Mouse (Mus musculus) cerebral cortex, adult 2 months (tissue): ENCODE data around the gene Lyrm7.

ENCODE experiments used
- WGBS: fragments of 180-500 bp; shearing (Covaris S2); methylation state at CpG from one replicate; pipeline ENCODE4 v1.1.7; 2018; 5-methylcytosine and 5-hydroxymethylcytosine counted together

Gene Lyrm7

DNA sequence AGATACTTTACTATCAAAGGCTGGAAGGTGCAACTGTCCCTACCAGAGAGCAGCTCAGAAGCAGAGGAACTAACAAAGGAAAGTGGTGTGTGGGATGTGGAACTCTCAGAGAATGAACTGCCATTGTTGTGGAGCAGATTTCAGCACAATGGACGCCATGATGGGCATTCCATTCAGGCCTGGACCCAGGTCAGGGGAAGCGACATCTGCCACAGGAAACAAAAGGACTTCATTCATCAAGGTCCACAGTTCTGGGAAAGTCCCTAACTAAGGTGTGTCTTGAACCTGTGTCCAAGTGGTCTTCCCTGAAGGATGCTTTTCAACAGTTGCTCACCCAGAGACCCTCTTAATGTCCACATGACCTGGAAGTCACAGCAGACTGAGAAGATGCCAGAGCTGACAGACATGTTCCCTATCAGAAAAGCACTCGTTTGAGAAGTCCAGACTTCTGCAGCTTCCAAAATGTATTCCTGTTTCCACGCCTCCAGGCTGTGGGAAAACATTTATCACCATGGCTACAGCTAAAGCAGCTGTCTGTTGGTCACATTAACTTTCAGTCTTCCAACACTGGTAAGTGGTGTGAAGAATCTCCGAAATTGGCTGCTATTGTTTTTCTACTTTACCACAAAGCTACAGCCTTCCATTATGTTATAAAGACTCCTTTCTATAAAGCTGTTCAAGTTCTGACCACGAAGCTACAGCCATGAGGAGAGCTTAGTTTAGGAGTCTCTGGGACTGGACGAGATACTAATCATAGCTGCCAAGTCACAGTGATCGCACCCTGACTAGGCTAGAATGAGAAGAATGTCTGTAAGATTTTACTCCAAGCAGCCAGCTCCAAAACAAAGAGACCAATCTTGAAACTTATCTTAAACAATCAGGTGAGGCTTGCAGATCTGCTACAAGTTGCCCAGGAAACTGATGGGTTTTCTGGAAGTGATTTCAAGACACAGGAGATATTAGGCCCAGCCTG lies 15.0 kb downstream of the Lyrm7 start:
- 38% methylated on average over 8 of the region's 8 CpGs for WGBS

DNA sequence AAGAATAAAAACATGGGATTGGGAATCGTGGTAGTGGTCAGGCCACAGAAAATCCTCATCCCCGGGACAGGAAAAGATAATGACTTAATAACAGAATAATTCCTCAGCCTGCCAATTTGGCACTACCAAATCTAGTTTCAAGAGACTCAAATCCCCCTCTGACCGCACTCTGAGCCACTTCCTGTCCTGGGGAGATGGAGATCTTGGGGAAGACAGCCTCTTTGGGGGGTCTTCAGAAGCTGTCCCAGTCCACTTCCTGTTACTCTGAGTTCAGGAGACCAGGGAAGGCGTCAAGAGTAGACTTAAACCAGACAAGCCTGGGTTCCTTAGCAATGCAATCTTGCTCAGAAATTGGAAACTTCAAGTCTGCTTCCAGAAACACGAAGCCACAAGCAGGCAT lies 15.8 kb downstream of the Lyrm7 start:
- 76% methylated on average over 5 of the region's 5 CpGs for WGBS

DNA sequence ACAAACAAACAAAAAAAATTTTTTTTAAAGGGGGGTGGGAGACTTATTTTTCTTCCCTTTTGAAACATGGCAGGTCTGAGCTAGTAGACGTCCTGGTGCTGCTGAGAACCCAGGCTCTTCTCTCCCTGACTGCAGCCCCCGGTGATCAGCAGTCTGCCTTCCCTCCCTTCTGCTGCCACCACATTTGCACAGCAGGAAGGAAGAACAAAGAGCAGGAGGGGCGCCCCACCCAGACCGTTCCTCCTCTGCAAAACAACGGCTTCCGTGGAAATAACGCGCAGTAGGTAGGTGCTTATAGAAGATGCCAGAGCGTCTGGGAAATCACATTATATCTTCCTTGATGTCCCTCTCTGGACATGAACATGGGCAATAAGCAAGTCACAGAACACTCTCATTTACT lies 16.3 kb downstream of the Lyrm7 start:
- 68% methylated on average over 9 of the region's 9 CpGs for WGBS

DNA sequence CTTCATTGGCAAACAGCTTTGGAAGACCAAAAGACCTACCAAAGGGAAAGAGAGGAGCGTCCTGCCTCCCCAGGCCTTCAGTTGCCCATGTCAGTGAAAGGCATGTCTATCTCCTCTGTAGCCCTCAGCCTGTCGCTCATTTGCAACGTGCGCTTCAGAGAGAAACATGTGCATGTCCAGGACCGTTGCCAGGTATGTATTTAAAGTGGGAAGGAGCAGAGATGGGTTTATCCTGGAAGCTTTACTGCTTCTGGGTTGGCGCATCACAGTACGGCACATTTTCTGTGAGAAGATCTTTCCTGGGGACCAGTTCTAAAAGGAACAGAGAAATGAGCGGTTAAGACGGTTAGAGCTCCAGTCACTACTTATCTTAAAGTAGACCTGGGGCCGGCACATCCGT lies 19.8 kb downstream of the Lyrm7 start:
- 68% methylated on average over 11 of the region's 11 CpGs for WGBS

DNA sequence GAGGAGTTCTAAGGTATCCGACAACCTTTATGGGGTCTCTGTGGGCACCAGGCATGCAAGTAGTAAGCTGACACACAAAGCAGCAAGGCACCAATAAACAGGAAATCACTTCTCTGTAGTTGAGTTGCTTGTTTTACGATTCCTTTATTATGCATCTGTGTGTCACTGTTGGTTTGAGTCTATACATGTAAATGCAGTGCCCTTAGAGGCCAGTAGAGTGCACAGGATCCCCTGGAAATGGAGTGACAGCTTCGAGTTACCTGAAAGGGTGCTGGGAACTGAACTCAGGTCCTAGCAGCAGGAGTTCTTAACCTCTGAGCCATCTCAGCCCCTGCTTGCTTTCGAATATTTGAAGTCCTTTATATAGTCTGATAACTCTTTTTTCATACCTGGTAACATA lies 21.0 kb downstream of the Lyrm7 start:
- 94% methylated on average over 4 of the region's 4 CpGs for WGBS

DNA sequence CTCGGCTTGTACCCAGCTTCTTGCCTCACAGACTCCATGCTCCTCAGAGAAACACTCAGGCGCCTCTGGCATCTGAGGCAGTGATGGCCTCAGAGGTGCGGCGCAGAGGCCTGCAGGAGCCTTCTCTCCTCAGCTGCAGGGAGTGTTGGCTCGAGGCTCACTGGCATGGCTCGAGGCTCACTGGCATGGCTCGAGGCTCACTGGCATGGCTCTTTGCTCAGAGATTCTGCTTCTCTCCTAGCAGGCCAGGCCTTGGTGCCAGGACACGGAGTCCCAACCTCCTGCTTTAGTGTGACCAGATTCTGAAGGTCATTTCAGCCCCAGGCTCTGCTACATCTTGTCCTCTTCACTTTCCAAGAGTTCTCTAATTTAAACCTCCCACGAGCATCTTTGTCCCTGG lies 24.6 kb downstream of the Lyrm7 start:
- 78% methylated on average over 9 of the region's 9 CpGs for WGBS

DNA sequence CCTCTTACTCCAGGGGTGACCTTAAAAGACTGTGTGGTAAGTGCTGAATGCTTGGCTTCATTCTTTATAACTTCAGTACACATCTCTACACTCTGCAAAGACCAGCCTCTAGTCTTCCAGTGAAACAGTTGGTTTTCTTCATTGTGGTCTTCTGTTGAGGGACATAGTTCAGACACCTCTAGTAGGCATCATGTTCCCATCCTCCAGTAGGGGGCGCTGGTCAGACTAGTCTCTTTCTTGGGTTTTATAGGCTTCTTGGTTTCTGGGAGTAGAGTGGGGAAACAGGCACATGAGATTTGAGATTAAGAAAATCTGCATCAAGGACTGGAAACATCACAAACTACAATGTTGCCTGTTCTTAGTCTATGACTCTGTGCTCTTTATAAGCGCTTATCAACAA lies 26.1 kb downstream of the Lyrm7 start:
- WGBS: 66% methylated on average over 2 of the region's 2 CpGs

DNA sequence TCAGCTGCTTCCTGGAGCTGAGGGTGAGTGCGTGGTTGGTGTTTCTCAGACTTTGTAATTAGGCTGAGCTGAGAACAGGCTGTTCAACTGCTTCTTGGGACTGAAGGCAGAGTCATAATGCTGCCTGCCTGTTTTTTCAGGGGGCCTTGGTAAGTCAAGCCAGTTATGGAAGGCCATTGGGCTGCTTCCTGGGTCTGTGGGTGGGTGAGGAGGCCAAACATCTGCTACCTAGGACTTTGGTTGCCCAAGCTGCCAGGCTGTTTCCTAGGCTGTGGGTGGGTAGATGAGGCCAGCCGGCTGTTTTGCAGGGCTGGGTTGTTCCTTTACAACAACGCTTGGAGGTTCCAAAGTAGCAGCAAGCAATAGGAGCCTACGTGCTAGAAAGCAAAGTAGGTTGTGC lies 26.9 kb downstream of the Lyrm7 start:
- 37% methylated on average over 4 of the region's 4 CpGs for WGBS

DNA sequence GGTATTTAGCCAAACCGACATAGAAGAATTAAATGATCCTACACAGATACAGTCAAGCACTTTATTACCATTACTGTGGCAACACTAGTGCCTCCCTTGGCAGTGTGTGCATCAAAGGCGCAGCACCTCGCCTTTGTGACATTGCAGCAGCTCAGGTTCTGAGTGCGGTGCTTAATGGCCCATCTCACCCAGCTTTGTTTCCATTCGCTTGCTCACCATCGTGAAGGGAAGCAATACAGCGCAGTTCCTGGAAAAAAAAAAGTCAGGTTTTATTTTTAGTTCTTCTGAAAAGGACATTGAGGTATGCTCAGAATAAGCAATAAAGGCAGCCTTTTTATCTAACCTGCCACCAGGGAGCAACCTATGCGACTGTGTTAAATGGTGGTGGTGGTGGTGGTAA lies 33.9 kb downstream of the Lyrm7 start:
- WGBS: 84% methylated on average over 8 of the region's 8 CpGs

DNA sequence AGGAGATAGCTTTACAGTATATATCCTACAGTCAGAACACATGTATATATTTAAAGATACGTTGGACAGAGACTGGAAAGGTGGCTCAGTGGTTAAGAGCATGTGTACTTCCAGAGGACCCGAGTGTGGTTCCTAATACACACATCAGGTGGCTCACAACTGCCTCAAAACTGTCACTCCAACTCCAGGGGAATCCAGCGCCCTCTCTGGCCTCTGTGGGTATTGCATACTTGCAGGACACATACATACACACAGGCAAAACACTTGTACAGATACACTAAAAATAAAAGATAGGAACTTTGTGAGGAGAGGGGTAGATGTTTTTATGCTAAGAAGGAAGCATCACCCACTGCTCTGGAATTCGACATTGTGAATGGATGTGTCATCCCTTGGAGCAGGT lies 34.9 kb downstream of the Lyrm7 start:
- WGBS: 86% methylated on average over 4 of the region's 4 CpGs

DNA sequence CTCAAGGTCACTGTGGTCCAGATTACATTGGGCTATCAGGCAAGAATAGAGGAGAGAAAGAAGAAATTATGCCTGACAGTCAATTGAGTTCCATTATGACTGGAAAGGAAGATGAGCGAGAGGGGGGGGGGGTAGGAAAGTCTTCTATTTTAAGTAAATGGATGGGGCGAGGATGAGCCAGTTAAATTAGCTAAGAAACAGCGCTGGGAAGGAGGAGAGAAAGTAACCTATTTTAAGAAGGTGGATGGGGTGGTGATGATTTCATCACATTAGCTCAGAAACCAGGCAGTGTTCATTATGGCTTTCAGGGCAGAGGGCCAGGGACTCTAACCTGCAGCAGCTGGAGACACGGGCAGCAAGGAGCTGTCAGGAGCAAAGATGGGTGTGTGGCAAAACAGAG lies 37.2 kb downstream of the Lyrm7 start:
- 44% methylated on average over 4 of the region's 4 CpGs for WGBS

DNA sequence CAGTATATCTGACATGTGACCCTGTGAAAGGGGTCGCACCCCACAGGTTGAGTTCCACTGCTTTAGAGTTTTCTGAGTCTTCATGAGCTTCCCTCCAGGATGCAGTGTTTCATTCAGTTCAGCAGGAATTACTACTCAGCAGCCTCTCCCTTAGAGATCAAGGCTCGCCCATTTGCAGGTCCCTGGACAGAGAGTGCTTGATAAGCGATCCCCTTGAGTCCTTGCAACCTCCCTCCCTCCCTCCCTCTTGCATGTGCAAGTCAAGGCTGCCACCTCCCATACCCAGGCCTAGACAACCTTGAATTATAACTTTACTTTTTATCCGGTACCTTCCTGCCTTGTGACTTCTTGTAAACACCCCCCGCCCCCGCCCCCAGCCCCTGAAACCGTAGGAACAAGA lies 41.2 kb downstream of the Lyrm7 start:
- 72% methylated on average over 7 of the region's 7 CpGs for WGBS

DNA sequence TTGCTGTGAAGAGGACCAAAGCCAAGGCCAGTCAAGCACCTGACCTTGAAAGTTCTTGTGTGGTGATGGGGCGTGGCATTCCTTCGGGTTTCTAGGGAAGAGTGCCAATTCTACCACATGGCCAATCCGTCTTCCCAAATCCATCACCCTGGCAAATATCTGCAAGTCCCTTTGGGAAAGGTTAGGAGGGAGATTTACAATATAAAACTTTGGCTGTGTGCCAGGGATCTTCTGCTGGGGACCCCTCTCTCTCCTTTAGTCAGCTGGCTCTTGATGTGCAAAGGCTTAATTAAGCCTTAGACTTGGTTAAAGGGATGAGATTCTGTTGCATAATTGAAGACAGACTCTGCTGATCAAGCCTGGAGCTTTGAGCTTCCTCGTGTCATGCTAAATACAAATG lies 43.3 kb downstream of the Lyrm7 start:
- WGBS: 59% methylated on average over 4 of the region's 4 CpGs

DNA sequence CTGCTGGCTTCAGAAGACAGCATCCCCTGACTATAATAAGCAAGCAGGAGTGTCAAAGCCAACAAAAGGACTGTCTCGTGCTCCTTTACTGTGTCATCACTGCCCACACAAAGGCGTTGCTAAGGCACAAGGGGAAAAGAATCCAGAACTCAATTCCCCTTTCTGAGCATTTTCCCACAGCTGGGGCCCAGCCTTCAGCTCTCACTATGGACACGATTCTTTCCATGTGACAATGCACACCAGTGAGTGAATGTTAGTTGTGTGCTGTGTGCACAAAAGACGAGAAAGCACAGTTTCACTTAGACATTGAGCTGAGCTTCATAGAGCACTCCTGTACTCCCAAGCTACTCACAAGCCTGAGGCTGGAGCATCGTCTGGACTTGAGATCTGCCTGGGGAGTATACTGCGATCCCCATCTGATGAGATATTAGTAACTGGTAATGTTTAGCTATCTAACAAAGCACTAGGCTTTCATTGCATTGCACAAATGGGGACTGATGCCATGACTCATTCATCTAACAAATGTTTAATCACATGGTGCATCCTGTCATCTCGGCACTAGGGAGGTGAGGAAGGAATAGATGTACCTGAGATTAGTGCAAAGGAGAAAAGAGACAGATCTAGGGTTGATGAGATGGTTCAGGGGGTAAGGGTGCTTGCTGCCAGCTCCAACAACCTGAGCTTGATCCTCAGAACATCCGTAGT lies 47.8 kb downstream of the Lyrm7 start:
- 32% methylated on average over 8 of the region's 8 CpGs for WGBS

DNA sequence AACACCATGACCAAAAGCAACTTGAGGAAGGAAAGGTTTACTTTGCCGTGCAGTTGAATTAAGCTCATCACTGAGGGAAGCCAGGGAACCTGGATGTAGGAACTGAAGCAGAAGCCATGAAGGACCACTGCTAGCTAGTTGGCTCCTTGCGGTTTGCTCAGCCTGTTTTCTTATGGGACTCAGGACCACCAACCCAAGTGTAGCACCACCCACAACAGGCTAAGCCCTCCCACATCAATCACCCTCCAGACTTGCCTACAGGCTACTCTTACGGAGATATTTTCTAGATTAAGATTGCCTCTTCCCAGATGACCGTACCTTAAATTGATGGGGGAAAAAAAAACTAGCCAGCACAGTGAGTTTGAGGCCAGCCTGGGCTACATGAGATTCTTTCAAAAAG lies 48.4 kb downstream of the Lyrm7 start:
- WGBS: 63% methylated on average over 4 of the region's 4 CpGs

DNA sequence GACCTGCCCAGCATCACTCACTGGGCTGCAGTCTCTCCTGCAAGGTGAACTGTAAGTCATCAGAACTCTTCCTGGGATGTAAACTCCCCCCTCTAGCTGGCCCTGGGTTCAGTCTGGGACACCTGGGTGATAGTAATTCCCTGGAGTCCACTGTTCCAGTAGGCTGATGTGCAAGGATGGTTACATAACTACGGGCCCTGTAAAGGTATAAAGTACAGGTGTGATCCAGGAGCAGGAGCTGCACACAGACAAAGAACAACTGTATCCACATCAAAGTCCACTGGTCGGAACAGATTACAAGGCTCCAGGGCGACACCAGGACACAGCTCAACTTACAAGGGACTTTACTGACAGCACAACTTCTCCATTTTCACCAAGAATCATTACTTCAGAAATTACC lies 49.7 kb downstream of the Lyrm7 start:
- 88% methylated on average over 3 of the region's 3 CpGs for WGBS

DNA sequence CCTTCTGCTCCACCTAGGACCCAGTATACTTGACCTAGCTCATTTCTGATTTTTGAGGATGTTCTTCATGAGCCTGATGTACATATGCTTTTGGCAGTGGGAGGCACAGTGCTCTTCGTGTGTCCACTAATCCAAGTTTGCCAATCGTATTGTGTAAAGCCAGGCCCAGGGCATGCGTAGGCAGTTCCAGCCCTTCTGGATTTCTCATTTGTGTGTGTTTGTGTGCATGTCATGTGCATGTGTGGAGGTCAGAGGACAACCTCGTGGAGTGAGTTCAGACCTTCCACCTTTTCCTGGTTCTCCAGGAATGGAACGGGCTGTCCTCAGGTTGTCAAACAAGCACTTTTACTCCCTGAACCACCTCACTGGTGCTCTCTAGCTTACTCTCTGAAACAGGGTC lies 51.1 kb downstream of the Lyrm7 start:
- WGBS: 93% methylated on average over 5 of the region's 5 CpGs

DNA sequence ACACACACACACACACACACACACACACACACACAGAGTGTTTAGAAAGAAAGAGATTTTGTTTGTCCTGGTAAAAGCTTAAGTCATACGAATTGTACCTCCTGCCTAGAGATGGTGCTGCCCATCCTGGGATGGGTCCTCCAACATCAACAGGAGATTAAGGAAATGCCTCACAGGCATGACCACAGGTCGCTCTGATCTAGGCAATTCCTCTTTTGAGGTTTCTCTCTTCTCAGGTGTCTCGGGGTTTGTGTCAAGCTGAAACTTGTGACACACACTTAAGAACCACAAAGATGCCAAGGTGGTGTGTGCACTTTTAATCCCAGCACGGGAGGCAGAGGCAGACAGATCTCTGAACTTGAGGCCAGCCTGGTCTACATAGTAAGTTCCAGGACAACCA lies 52.5 kb downstream of the Lyrm7 start:
- 88% methylated on average over 4 of the region's 4 CpGs for WGBS

DNA sequence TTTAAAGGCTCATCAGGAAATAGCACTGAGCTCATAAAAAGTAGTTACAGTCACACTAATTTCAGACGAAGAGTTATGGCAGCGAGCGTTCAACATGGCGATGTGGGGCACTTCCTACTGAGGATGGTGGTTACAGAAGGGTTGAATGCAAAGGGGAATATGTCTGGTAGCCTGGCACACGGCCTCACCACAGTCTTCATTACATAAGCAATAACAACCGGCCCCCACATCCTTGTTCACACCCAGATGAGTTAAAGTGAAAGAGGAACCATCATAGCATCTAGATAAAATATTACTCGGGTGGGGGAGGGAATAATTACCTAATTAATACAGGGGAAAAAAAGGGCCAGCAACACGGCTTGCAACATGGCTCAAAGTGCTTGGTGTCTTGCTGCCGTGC lies 53.0 kb downstream of the Lyrm7 start:
- 70% methylated on average over 9 of the region's 9 CpGs for WGBS

DNA sequence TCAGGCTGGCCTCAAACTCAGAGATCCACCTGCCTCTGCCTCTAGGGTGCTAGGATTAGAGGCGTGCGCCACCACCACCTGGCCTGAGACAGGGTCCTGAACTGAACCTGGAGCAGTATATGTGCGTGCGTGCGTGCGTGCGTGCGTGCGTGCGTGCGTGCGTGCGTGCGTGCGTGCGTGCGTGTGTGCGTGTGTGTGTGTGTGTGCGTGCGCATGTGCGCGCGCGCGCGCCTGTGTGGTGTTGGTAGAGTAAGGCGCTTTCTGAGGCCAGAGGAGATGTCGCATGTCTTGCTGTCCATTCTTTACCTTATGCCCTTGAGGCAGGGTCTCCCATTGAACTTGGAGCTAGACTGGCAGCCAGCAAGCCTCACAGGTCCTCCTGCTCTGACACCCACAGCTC lies 53.8 kb downstream of the Lyrm7 start:
- 96% methylated on average over 28 of the region's 28 CpGs for WGBS

DNA sequence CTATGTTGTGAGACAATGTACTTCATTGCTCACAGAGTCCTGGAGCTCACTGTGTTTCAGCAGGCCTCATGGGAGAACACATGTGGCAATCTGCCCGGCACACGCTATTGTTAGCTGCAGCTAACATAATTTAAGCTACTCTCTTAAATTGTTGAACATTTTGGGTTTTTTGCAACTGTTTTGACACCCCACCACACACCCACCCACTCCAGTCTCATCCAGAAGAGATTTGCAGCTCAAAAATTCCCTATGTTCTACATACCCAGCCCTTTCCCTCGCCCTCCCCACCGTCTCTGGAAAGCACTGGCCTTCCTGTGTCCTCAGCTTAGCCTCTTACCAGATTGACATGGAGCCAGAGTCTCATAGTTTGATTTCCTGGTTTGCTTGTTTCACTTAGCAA lies 55.5 kb downstream of the Lyrm7 start:
- 37% methylated on average over 4 of the region's 4 CpGs for WGBS

DNA sequence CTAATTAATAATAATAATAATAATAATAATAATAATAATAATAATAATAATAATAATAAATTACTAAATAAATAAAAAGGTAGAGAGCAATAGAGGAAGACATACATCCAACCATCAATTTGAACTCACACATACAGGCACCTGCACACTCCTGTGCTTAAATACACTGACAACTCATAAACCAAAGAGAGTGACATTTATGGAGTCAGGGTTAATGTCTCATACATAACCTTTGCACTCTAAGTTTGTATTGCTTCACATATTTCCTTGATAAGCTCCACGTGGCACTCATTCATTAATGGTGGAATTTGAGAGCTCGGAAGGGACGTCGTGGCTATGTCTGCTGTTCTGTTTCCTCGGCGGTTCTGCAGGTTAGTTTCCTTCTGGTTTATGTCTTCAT lies 58.1 kb downstream of the Lyrm7 start:
- 89% methylated on average over 6 of the region's 6 CpGs for WGBS
